Mouse (Mus musculus) brain, embryonic 18.5 days (tissue): Measurements from ENCODE around the gene Wfdc8.

Source experiments
- DNase-seq: peaks from one replicate; pipeline ENCODE4 v3.0.0-alpha.2; 2012; ENCODE audit warnings: low read depth, low spot score

The Wfdc8 gene

GRCm38 (mm10) chr2:164562391-164563188 lies 50.8 kb downstream of the Wfdc8 start, which contains the start of gene Wfdc2:
Gene Wfdc2, plus strand, starts transcription at chr2:164562413.
- no peak for DNase-seq

GRCm38 (mm10) chr2:164560106-164560505 lies 53.3 kb downstream of the Wfdc8 start:
- no peak for DNase-seq

DNA sequence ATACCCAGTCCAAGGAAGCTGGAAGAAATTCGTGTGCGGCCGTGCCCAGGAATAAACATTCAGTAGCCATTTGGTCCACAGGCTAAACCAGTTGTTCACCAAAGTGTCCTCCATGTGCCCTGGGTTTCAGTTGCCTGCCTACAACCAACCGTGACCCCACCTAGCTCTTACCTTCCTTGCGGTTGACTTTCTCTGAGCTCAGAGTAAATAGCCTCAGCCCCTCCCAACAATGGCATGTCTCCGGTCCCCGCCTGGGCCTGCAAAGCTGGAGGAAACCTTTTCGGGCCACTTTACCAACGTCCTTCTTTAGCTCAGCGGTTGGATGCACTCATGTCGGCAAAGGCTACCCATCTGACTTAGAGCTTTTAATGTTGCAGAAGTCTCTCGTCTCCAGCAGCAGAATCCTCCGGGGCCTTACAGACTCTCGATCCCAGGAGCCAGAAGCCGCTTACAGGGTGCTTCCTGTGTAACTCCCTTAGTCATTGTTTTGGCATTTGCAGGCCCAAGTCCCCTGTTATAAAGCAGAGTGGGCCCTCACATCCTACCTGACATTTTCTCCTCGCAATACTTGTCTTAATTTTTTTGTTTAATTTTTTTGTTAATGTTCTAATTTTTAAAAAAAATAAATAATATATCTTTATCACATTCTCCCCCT lies 54.3 kb downstream of the Wfdc8 start:
- DNase-seq: no peak

- no peak for DNase-seq
Observed at GRCm38 (mm10) chr2:164558426-164558825, 55.0 kb downstream of the Wfdc8 start.

- no peak for DNase-seq
Observed at GRCm38 (mm10) chr2:164551502-164551901, 61.9 kb downstream of the Wfdc8 start.

- DNase-seq: no peak
Observed at GRCm38 (mm10) chr2:164550895-164551269, 62.5 kb downstream of the Wfdc8 start.

- no peak for DNase-seq
Observed at GRCm38 (mm10) chr2:164549963-164550894, 63.2 kb downstream of the Wfdc8 start.

DNA sequence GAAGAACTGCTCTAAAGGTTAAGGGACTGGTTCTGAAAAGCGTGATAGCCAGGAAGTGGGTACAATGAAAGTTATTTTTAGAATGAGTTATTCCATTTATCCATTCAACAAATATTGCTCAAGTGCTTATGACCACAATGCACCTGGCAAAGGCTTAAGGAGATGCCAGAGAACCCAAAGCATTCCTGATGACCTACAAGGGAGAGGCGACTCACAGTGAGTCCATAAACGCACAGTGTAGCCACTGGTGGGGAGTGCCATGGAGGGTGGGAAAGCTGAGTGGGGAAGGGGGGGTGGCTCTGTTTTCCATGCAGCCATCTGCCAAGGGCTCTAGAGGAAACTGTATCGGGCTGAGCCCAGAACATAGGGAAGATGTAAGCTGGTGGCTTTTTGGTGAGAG lies 64.1 kb downstream of the Wfdc8 start:
- no peak for DNase-seq
